Mouse (Mus musculus): ENCODE results near the gene Rpn2. TPM values are rescaled to one million over a fixed set of nuclear protein-coding genes. Genes with fewer than 3 reads are reported as not detected.

The Rpn2 gene
- polyA plus RNA-seq, 1 experiment from 2014 or later = 189 TPM

GRCm38 (mm10) chr2:157340221-157340741 lies 61.5 kb downstream of the Rpn2 start:
- Histone ChIP-seq H3K4me1 (replicated peaks; ENCODE audit: control insufficient read depth, insufficient read depth, low read length) (peaks cover 49% of the 10 kb centered on the region), H3K4me3 (replicated peaks; ENCODE audit: low read length) (no peak overlapping the region), H3K9ac (replicated peaks; ENCODE audit: low read depth, low read length) (peak overlapping the region; percentile 33), H3K36me3 (ENCODE audit: control insufficient read depth, insufficient read depth) (no peaks in the 10 kb centered on the region), H3K9me3 (ENCODE audit: control insufficient read depth, low read length) (no peaks in the 10 kb centered on the region), H3K27me3 (replicated peaks; ENCODE audit: control insufficient read depth, insufficient read depth, low read length) (no peaks in the 10 kb centered on the region), H3K4me2 (ENCODE audit: low read length) (no peak overlapping the region), H3K27ac (ENCODE audit: low read length) (peak overlapping the region; percentile 91)
- WGBS = 10% methylated on average over 7 of the region's 7 CpGs
- ATAC-seq = peak; percentile 85

DNA sequence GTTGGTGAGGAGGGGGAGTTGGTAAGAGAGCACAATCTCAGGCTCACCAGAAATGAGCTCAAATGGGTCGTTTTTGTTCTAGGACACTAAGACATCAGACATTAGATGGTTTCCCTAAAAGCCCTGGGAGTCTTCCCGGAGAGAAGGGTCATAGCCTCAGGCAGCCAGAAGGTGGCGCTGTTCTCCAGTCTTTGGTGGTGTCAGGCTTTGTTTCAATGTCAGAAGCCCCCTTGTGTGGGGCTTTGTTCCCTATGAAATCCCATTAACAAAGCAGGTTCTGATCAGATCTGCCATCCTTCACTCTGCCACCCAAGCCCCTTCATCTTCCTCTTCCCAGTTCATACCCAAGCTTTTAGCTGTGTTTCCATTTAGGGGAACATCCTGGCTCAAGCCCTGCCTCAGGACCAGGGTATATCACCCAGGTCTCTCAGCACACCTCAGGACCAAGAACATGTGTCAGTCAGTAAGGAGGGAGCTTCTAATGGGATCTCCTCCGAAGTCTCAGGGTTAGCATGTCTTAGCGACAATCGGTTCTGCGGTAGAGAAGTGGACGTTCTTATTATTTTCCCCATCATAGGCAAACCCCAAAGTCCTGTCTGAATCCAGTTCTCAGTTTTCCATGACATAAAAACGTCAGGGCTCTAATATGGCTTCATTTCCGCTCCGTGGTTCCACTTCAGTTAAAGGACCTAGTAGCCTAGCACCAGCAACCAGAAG lies 62.9 kb downstream of the Rpn2 start:
- WGBS = 29% methylated on average over 11 of the region's 11 CpGs
- H3K4me2 ChIP-seq (ENCODE audit: low read length) = no peak overlapping the region
- peak overlapping the region; percentile 64 for H3K9ac ChIP-seq (replicated peaks; ENCODE audit: low read depth, low read length)
- peak overlapping the region; percentile 92 for H3K27ac ChIP-seq (ENCODE audit: low read length)
- no peaks in the 10 kb centered on the region for H3K27me3 ChIP-seq (replicated peaks; ENCODE audit: control insufficient read depth, insufficient read depth, low read length)
- peaks cover 49% of the 10 kb centered on the region for H3K4me1 ChIP-seq (replicated peaks; ENCODE audit: control insufficient read depth, insufficient read depth, low read length)
- no peaks in the 10 kb centered on the region for H3K36me3 ChIP-seq (ENCODE audit: control insufficient read depth, insufficient read depth)
- ATAC-seq = peak; percentile 62
- H3K4me3 ChIP-seq (replicated peaks; ENCODE audit: low read length) = no peak overlapping the region
- no peaks in the 10 kb centered on the region for H3K9me3 ChIP-seq (ENCODE audit: control insufficient read depth, low read length)

DNA sequence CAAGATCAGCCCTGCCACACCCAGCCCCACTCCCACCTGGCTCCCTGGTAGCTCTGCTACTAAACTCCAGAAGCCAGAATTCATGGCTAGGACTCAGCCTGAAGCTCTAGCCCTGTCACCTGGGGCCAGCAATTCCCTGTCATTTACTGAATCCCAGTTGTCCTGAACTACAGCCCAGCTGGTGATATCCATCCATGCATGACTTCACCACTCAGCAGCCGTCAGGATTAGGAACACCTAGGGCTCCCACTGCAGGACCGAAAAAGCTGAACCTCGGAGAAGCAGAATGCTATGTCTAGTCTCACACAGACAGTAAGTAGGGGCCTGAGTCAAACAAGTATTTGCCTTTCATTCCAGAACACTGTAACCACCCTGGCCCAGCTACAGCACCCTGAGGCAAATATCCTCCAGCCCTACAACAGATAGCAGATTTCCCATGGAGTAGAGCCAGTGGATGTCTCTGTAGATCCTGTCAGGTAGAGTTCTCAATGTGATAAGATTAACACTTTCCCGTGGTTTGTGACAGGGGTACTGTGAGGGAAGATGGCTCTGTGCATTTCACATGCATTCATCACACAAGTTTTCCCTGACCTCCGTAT lies 63.6 kb downstream of the Rpn2 start:
- WGBS = 32% methylated on average over 5 of the region's 5 CpGs
- Histone ChIP-seq H3K27me3 (replicated peaks; ENCODE audit: control insufficient read depth, insufficient read depth, low read length) (no peaks in the 10 kb centered on the region), H3K9ac (replicated peaks; ENCODE audit: low read depth, low read length) (peak overlapping the region; percentile 64), H3K36me3 (ENCODE audit: control insufficient read depth, insufficient read depth) (no peaks in the 10 kb centered on the region), H3K9me3 (ENCODE audit: control insufficient read depth, low read length) (no peaks in the 10 kb centered on the region), H3K4me1 (replicated peaks; ENCODE audit: control insufficient read depth, insufficient read depth, low read length) (peaks cover 52% of the 10 kb centered on the region), H3K4me3 (replicated peaks; ENCODE audit: low read length) (no peak overlapping the region), H3K27ac (ENCODE audit: low read length) (peak overlapping the region; percentile 92), H3K4me2 (ENCODE audit: low read length) (no peak overlapping the region)
- ATAC-seq = no peak

DNA sequence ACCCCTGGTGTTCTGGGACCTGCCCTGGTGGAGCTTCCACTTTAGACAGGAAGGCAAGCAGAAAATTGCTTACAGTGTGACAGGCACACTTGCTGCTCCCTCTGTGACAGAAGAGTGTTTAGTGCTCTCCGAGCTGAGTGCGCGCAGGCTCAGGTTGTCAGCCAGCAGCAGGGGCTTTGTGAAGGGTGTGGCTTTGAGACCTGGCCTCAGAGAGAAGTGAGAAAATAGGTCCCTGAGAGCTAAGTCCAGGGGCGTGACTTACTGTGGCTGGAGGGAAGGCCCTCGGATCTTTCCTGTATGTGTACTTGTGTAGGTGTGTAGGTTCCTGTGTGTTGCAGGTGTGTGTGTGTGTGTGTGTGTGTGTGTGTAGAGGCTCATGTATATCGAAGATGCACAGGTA lies 64.5 kb downstream of the Rpn2 start:
- 63% methylated on average over 6 of the region's 6 CpGs for WGBS

DNA sequence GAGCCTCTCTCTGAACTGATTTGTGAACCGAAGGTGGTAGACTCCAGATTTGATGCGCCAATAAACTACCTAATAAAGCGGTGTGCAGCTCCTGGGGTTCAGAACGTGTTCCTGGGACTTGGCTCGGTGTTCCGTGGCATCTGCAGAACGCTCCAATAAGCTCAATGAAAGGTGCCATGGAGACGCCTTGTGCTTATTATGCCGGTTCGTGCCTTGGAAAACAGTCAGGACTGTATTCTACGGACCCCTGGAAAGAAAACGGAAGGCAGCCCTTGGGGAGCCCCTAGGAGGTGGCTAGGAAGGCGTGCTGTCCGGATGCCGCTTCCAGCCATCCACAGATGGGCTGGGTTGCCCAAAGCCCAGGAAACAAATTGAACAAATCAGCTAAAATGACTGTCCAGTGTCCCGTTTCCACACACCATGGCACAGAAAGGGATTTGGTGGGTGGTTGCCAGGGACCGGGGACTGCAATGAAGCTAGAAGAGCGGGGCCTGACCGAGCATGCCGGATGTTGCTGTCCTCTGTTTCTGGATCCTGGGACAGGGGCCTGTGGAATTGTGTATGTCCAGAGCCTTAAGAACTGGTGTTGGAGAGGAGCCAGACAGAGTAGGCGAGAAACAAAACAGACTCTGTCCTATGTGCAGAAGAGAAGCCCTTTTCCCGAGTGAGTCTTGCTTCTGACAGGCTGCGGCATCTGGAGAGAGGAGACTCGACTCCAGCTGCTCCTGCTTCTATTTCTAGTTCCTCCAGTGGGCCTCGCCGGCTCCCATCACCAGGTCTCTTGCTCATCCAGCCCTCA lies 68.7 kb downstream of the Rpn2 start, which contains the start of gene Ghrh:
Gene Ghrh, minus strand, starts transcription at position 146 of the 799 bp plus-strand sequence.
- no peaks in the 10 kb centered on the region for H3K27me3 ChIP-seq (replicated peaks; ENCODE audit: control insufficient read depth, insufficient read depth, low read length)
- H3K36me3 ChIP-seq (ENCODE audit: control insufficient read depth, insufficient read depth) = no peaks in the 10 kb centered on the region
- peak; percentile 75 for ATAC-seq
- H3K9me3 ChIP-seq (ENCODE audit: control insufficient read depth, low read length) = no peaks in the 10 kb centered on the region
- peak within 1 kb of the TSS; percentile 95 for H3K27ac ChIP-seq (ENCODE audit: low read length)
- peaks cover 35% of the 10 kb centered on the region for H3K4me1 ChIP-seq (replicated peaks; ENCODE audit: control insufficient read depth, insufficient read depth, low read length)
- no peak within 1 kb of the TSS for H3K4me3 ChIP-seq (replicated peaks; ENCODE audit: low read length)
- peak within 1 kb of the TSS; percentile 12 for H3K4me2 ChIP-seq (ENCODE audit: low read length)
- WGBS = 13% methylated on average over 26 of the region's 26 CpGs
- peak within 1 kb of the TSS; percentile 56 for H3K9ac ChIP-seq (replicated peaks; ENCODE audit: low read depth, low read length)

More for the DNA sequence above, 64.5 kb downstream of the Rpn2 start:
- no peaks in the 10 kb centered on the region for H3K36me3 ChIP-seq (ENCODE audit: control insufficient read depth, insufficient read depth)
- peak overlapping the region; percentile 92 for H3K27ac ChIP-seq (ENCODE audit: low read length)
- no peak overlapping the region for H3K4me3 ChIP-seq (replicated peaks; ENCODE audit: low read length)
- H3K9ac ChIP-seq (replicated peaks; ENCODE audit: low read depth, low read length) = 0 out of 2 replicates have a peak overlapping the region, but pooled peaks have one; percentile 10
- no peaks in the 10 kb centered on the region for H3K27me3 ChIP-seq (replicated peaks; ENCODE audit: control insufficient read depth, insufficient read depth, low read length)
- no peak for ATAC-seq
- no peaks in the 10 kb centered on the region for H3K9me3 ChIP-seq (ENCODE audit: control insufficient read depth, low read length)
- H3K4me2 ChIP-seq (ENCODE audit: low read length) = no peak overlapping the region
- H3K4me1 ChIP-seq (replicated peaks; ENCODE audit: control insufficient read depth, insufficient read depth, low read length) = peaks cover 60% of the 10 kb centered on the region

DNA sequence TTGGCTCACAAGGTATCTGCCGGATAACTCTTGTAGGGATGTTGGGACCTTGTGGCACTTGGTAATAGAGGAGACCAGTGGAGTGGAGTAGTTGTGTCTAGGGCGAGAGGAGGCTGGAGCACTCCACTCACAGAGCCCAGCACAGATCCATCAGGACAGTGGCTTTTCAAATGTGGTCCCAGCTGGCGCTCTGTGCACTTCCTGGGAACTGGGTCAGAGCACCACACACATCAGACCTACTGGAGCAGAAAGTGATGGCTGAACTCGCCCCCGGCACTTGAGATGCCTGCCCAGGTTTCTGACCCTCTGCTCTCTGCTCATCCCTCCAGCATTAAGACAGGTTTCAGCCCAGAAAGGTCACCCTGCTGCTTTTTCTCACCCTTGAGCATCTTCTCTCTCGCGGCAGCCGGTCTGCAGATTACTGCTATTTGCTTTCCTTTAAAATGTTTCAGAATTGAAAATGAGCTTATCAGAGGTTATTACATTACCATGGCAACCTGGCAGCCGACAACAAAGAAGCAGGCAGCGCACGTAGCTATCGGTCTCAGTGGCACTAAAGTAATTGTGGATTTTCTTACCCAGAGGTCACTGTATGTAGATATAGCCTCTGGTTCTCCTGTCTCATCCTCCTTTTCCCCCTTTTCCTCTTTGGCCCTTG lies 70.4 kb downstream of the Rpn2 start:
- WGBS = 31% methylated on average over 12 of the region's 12 CpGs
- H3K36me3 ChIP-seq (ENCODE audit: control insufficient read depth, insufficient read depth) = no peaks in the 10 kb centered on the region
- no peak overlapping the region for H3K4me3 ChIP-seq (replicated peaks; ENCODE audit: low read length)
- peak overlapping the region; percentile 87 for H3K27ac ChIP-seq (ENCODE audit: low read length)
- H3K27me3 ChIP-seq (replicated peaks; ENCODE audit: control insufficient read depth, insufficient read depth, low read length) = no peaks in the 10 kb centered on the region
- H3K9ac ChIP-seq (replicated peaks; ENCODE audit: low read depth, low read length) = peak overlapping the region; percentile 42
- ATAC-seq = peak; percentile 30; the same call in 1 of the 2 replicates
- peak overlapping the region; percentile 37 for H3K4me2 ChIP-seq (ENCODE audit: low read length)
- peaks cover 26% of the 10 kb centered on the region for H3K4me1 ChIP-seq (replicated peaks; ENCODE audit: control insufficient read depth, insufficient read depth, low read length)
- H3K9me3 ChIP-seq (ENCODE audit: control insufficient read depth, low read length) = no peaks in the 10 kb centered on the region

GRCm38 (mm10) chr2:157353183-157353582 lies 74.4 kb downstream of the Rpn2 start:
- H3K9ac ChIP-seq (replicated peaks; ENCODE audit: low read depth, low read length) = no peak overlapping the region

GRCm38 (mm10) chr2:157354106-157354505 lies 75.3 kb downstream of the Rpn2 start:
- Histone ChIP-seq H3K36me3 (ENCODE audit: control insufficient read depth, insufficient read depth) (no peaks in the 10 kb centered on the region), H3K27me3 (replicated peaks; ENCODE audit: control insufficient read depth, insufficient read depth, low read length) (no peaks in the 10 kb centered on the region), H3K27ac (ENCODE audit: low read length) (no peak overlapping the region), H3K9ac (replicated peaks; ENCODE audit: low read depth, low read length) (no peak overlapping the region), H3K4me2 (ENCODE audit: low read length) (no peak overlapping the region), H3K4me3 (replicated peaks; ENCODE audit: low read length) (no peak overlapping the region), H3K9me3 (ENCODE audit: control insufficient read depth, low read length) (peaks cover 4% of the 10 kb centered on the region; the same call in 1 of the 2 replicates), H3K4me1 (replicated peaks; ENCODE audit: control insufficient read depth, insufficient read depth, low read length) (peaks cover 8% of the 10 kb centered on the region)
- WGBS = 30% methylated on average over 3 of the region's 3 CpGs
- ATAC-seq = peak; percentile 32; the same call in 1 of the 2 replicates

More at GRCm38 (mm10) chr2:157353183-157353582, 74.4 kb downstream of the Rpn2 start:
- Histone ChIP-seq H3K4me3 (replicated peaks; ENCODE audit: low read length) (no peak overlapping the region), H3K27ac (ENCODE audit: low read length) (no peak overlapping the region), H3K36me3 (ENCODE audit: control insufficient read depth, insufficient read depth) (no peaks in the 10 kb centered on the region), H3K4me1 (replicated peaks; ENCODE audit: control insufficient read depth, insufficient read depth, low read length) (peaks cover 16% of the 10 kb centered on the region), H3K27me3 (replicated peaks; ENCODE audit: control insufficient read depth, insufficient read depth, low read length) (no peaks in the 10 kb centered on the region), H3K9me3 (ENCODE audit: control insufficient read depth, low read length) (peaks cover 4% of the 10 kb centered on the region; the same call in 1 of the 2 replicates), H3K4me2 (ENCODE audit: low read length) (no peak overlapping the region)
- 78% methylated on average over 4 of the region's 4 CpGs for WGBS
- no peak for ATAC-seq

All from forebrain, embryonic 16.5 days (tissue).